Mouse (Mus musculus): ENCODE results near the gene Acaca.

- no peak for TF ChIP-seq POLR2A (IDR thresholded peaks at IDR 0.05; ENCODE audit: insufficient read length, low read depth)
- no peak for TF ChIP-seq MYOG (IDR thresholded peaks at IDR 0.05; ENCODE audit: control insufficient read depth in 1 of 3, insufficient read depth in 1 of 3, insufficient read length in 2 of 3, low read depth in 2 of 3)
- no peak for TF ChIP-seq MAX (IDR thresholded peaks at IDR 0.05; ENCODE audit: low read depth)
- no peak for TF ChIP-seq USF1 (IDR thresholded peaks at IDR 0.05; ENCODE audit: low read depth)
- no peak for TF ChIP-seq POLR2AphosphoS2 (IDR thresholded peaks at IDR 0.05; ENCODE audit: insufficient read length, low read depth)
- no peak for TF ChIP-seq REST (IDR thresholded peaks at IDR 0.05; ENCODE audit: insufficient read depth, insufficient read length)
These were observed 32.0 kb upstream of the Acaca start for GRCm38 (mm10) chr11:84097251-84097998.
